In the genomic region with DNA sequence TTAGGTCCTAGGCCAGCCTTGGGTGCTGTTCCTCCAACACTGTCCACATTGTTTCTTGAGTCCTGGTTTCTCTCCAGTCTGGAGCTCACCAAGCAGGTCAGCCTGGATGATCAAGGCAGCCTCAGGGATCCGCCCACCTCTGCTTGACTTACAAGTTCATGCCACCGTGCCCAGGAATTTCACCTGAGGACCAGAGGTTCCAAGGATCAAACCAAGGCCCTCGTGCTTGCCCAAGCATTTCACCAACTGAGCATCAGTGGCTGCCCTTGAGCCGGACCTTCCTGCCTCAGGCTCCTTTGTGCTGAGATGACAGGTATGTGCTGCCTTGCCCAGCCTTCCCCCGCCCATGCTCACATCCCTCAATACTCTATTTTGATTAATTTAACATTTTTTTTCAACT, we compare ENCODE assay signal across 11 mouse cellular contexts. TPM values are rescaled to one million over a fixed set of nuclear protein-coding genes. Genes with fewer than 3 reads are reported as not detected.
"Had no signal": no experiment of that assay in that cellular context is flagged by ENCODE, and none has a peak within 500 bp of the region (broad histone marks: within the 10 kb centered on the region; RNA-seq: fewer than 3 reads in every experiment).

No protein-coding gene starts in this region.

- H3K4me1 ChIP-seq: limb, embryonic 15.5 days; liver, embryonic 12.5 days; midbrain, embryonic 10.5 days had no signal

- ATAC-seq: inflammation-experienced regulatory T-cells, adult 6 months; intestine, postnatal 0 days; liver, embryonic 12.5 days had no signal

- H3K4me3 ChIP-seq: left cerebral cortex, adult 2 months; limb, embryonic 15.5 days; liver, embryonic 12.5 days; midbrain, embryonic 10.5 days had no signal

- DNase-seq: lung, embryonic 14.5 days; lung, postnatal 10 days; lung, postnatal 4 days; right cerebral cortex, postnatal 14 days; thymus, postnatal 4 days had no signal

- H3K9ac ChIP-seq: limb, embryonic 15.5 days; liver, embryonic 12.5 days; lung, embryonic 14.5 days had no signal

- H3K4me2 ChIP-seq: limb, embryonic 15.5 days; liver, embryonic 12.5 days; lung, embryonic 14.5 days had no signal

- H3K27me3 ChIP-seq: limb, embryonic 15.5 days; liver, embryonic 12.5 days had no signal

- H3K36me3 ChIP-seq: limb, embryonic 15.5 days; liver, embryonic 12.5 days; midbrain, embryonic 10.5 days had no signal

- H3K27ac ChIP-seq: left cerebral cortex, adult 2 months; limb, embryonic 15.5 days; liver, embryonic 12.5 days; midbrain, embryonic 10.5 days had no signal

- H3K9me3 ChIP-seq: limb, embryonic 15.5 days; liver, embryonic 12.5 days; midbrain, embryonic 10.5 days had no signal

RNA-seq across cellular contexts. Expression of a gene that starts 28.8 kb away (rescaled TPM):
- polyA plus RNA-seq: inflammation-experienced regulatory T-cells, adult 6 months had no signal
